Mouse (Mus musculus) CH12.LX (cell line): Measurements from ENCODE around the gene Olfr819. TPM values are rescaled to one million over a fixed set of nuclear protein-coding genes. Genes with fewer than 3 reads are reported as not detected.
"Not testable (repeated sequence)": the region's sequence is repeated elsewhere in the genome, so short reads cannot be mapped to it uniquely, and the experiment has no call there.

Source experiments
- DNase-seq: peaks from one replicate; pipeline ENCODE4 v3.0.0-alpha.2; 2013; ENCODE audit errors: extremely low read depth
- H3K27ac ChIP-seq: 2 replicates; pipeline ENCODE4 v1.5.1; 2012; ENCODE audit warnings: low read depth, mild to moderate bottlenecking, control low read depth, moderate library complexity; ENCODE audit not compliant: insufficient read depth
- H3K27me3 ChIP-seq: replicated peaks from 2 replicates; pipeline ENCODE3; 2012; ENCODE audit warnings: inconsistent platforms
- H3K36me3 ChIP-seq, 2 experiments: replicated peaks in 1 of 2; 2 replicates each; pipeline versions ENCODE3 to v1.6.1; 2012; ENCODE audit warnings: inconsistent platforms in 1 of 2, low read length in 1 of 2, mild to moderate bottlenecking in 1 of 2, mixed read lengths in 1 of 2, moderate library complexity in 1 of 2; ENCODE audit not compliant: control insufficient read depth in 1 of 2, insufficient read depth in 1 of 2
- H3K4me1 ChIP-seq, 2 experiments: 2 replicates each; pipeline ENCODE4 v1.6.1; 2012; ENCODE audit warnings: inconsistent platforms in 1 of 2, moderate library complexity in 1 of 2; ENCODE audit not compliant: insufficient read depth in 2 of 2, control insufficient read depth in 1 of 2
- H3K4me2 ChIP-seq: 2 replicates; pipeline ENCODE4 v1.6.1; 2012; ENCODE audit warnings: low read depth, mild to moderate bottlenecking, control low read depth; ENCODE audit not compliant: poor library complexity, insufficient read depth, severe bottlenecking
- H3K4me3 ChIP-seq, 3 experiments: fragments of 150-350 bp in 1 of 3; sonication (generic) in 1 of 3; replicated peaks in 1 of 3; 2 replicates each; pipeline versions ENCODE3 to v1.5.1; 2011 to 2012; ENCODE audit warnings: low read depth in 2 of 3, low read length in 2 of 3, mild to moderate bottlenecking in 2 of 3, moderate library complexity in 2 of 3, control low read depth in 1 of 3, improper control_type of control experiment in 1 of 3, inconsistent platforms in 1 of 3, mixed read lengths in 1 of 3; ENCODE audit not compliant: poor library complexity in 1 of 3
- H3K79me2 ChIP-seq: replicated peaks from 2 replicates; pipeline ENCODE4 v1.6.1; 2012; ENCODE audit warnings: mild to moderate bottlenecking, moderate library complexity; ENCODE audit not compliant: control insufficient read depth, poor library complexity, insufficient read depth, severe bottlenecking; ENCODE audit errors: extremely low read depth
- H3K9ac ChIP-seq: 2 replicates; pipeline ENCODE4 v1.6.1; 2012; ENCODE audit warnings: low read depth, mild to moderate bottlenecking, control low read depth, moderate library complexity; ENCODE audit not compliant: insufficient read depth
- H3K9me3 ChIP-seq: replicated peaks from 2 replicates; pipeline ENCODE3; 2012; ENCODE audit warnings: low read length, inconsistent platforms, mixed read lengths
- HCFC1 ChIP-seq: IDR thresholded peaks from 2 replicates; pipeline ENCODE4 v1.6.1; 2012; ENCODE audit warnings: low read depth, mild to moderate bottlenecking, inconsistent platforms, low read length, improper control_type of control experiment
- dilution Hi-C: fragments of 300-500 bp; cut with MboI; formaldehyde crosslinking; loops from 2 replicates; pipeline ENCODE4 v1.14.3; 2020; ENCODE audit warnings: low sequenced_read_pairs; ENCODE audit not compliant: extremely low pct_unique_long_range_greater_than_20kb, extremely low pct_ligation_motif_present
- in situ Hi-C: fragments of 300-500 bp; cut with MboI; formaldehyde crosslinking; loops from 3 replicates; pipeline ENCODE4 v1.14.3; 2019; ENCODE audit warnings: low sequenced_read_pairs, low pct_ligation_motif_present, low pct_unique_long_range_greater_than_20kb, mixed read lengths
- polyA plus RNA-seq: library from polyadenylated mRNA; unstranded; fragments of >175 nt; gene quantifications from 2 replicates; pipeline ENCODE4 v1.2.1, GENCODE M21; 2012; ENCODE audit warnings: low read depth; ENCODE audit not compliant: insufficient read length
- total RNA-seq, 2 experiments: library from RNA; depleted of rRNA; stranded (reverse); fragments of 300-350 nt in 1 of 2; fragments of >200 nt in 1 of 2; gene quantifications; 2 replicates each; pipeline ENCODE4 v1.2.3; 2012 to 2014

Gene Olfr819
- not detected in 2 replicates for total RNA-seq (2012; rRNA removed)
- total RNA-seq (2014; rRNA removed): not detected in 2 replicates
- polyA plus RNA-seq: not detected in 2 replicates

DNA sequence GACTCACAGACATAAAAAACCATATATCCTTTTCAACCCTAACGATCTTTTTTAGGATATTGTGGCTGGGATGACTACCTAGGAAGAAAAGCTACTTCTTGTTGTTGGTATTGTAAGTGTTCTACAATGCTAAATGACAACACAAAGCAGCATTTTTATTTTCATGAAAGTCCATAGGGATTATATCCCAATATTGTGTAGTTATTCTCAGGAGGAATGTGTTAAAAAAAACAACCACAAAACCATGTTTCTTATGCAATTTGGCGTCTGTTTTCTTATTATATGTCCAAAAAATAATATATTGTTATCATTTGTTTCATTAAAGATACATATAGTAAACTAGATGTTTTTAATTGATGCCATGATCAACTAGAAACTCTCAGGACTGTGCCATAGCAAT, at the start of gene Olfr819:
Gene Olfr819 (minus strand): TSS at position 101 of the 400 bp plus-strand sequence.
- H3K9me3 ChIP-seq, H3K4me2 ChIP-seq, H3K27me3 ChIP-seq, in situ Hi-C loops, H3K79me2 ChIP-seq, dilution Hi-C loops, H3K4me1 ChIP-seq, H3K4me3 ChIP-seq, H3K27ac ChIP-seq, DNase-seq, H3K36me3 ChIP-seq, H3K9ac ChIP-seq: not testable (repeated sequence)

DNA sequence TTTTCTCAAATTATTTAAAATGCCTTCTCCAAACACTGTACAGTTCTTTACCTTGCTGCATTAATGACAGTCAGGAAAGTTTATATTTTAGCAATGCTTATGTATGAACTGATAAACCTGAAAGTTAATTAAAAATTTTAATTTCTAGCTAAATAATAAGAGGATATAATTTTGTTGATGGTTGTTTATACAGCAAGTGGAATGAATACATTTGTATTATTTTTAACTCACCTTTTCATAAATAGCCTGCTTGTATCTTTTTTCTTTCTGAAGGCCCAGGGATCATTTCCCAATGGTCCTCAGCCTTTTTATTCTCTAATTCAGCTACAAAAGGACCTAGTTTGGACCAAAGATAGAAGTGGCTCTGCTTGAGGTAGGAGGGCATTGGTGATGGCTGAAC, 45.3 kb upstream of the Olfr819 start, which contains the start of gene Olfr820:
Gene Olfr820 (plus strand): TSS at position 301 of the 400 bp plus-strand sequence.
- no peak for DNase-seq
- no peak for TF ChIP-seq HCFC1
- dilution Hi-C loops: no loop called here
- Histone ChIP-seq H3K79me2 (no peaks in the 10 kb centered on the region), H3K4me3 (no peak within 1 kb of the TSS), H3K9me3 (no peaks in the 10 kb centered on the region), H3K4me1 (no peaks in the 10 kb centered on the region), H3K4me2 (no peak within 1 kb of the TSS), H3K27me3 (no peaks in the 10 kb centered on the region), H3K36me3 (no peaks in the 10 kb centered on the region), H3K9ac (no peak within 1 kb of the TSS), H3K27ac (no peak within 1 kb of the TSS)
- in situ Hi-C loops: no loop called here

DNA sequence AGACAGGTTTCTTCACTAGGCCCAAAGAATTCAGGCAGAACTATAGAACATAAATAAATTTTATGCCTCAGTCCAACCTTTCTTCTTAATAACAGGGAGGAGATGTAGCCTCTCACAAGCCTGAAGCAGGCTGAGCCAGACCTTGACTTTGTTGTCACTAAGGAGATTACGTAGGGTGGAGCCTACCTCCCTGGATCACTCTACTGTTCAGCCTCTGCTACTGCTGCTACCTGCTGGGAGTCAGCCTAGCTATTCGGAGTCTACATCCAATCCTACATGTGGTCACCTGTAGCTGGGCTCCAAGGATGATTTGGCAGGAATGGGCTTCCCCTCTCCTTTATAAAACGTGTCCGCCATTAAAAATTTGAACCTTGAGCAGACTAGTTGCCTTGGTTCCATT, 38.3 kb upstream of the Olfr819 start:
- H3K9me3 ChIP-seq, H3K79me2 ChIP-seq, dilution Hi-C loops, H3K4me3 ChIP-seq, H3K4me1 ChIP-seq, H3K9ac ChIP-seq, in situ Hi-C loops, H3K4me2 ChIP-seq, H3K27me3 ChIP-seq, DNase-seq, H3K27ac ChIP-seq, H3K36me3 ChIP-seq: not testable (repeated sequence)

DNA sequence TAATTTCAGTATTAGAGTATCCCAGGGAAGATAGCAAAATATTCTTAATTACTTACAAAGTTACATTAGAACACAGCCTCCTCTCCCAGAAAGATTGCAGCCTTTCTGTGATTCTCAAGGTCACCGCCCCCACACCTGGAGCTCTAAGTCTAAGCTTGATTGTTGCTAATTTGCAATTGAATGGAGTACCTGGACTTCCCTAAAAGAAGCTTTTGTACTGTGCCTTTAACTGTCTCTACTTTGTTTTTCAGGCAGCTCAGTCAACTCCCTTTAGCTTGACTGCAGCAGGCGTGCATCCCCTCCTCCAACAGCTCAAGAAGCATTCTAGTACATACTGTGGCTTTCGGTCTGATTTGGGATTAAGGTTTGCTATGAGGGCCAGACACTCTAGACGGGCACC, 37.0 kb upstream of the Olfr819 start:
- dilution Hi-C loops, in situ Hi-C loops, H3K27me3 ChIP-seq, H3K4me2 ChIP-seq, H3K36me3 ChIP-seq, H3K4me3 ChIP-seq, DNase-seq, H3K27ac ChIP-seq, H3K4me1 ChIP-seq, H3K79me2 ChIP-seq, H3K9ac ChIP-seq, H3K9me3 ChIP-seq: not testable (repeated sequence)

DNA sequence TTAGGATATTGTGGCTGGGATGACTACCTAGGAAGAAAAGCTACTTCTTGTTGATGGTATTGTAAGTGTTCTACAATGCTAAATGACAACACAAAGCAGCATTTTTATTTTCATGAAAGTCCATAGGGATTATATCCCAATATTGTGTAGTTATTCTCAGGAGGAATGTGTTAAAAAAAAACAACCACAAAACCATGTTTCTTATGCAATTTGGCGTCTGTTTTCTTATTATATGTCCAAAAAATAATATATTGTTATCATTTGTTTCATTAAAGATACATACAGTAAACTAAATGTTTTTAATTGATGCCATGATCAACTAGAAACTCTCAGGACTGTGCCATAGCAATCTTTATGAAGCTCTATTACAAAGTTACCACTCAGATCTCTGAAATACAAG, 17.9 kb upstream of the Olfr819 start, which contains the start of gene Gm10310:
Gene Gm10310 (minus strand): TSS at position 101 of the 400 bp plus-strand sequence.
- in situ Hi-C loops: loop anchor here (25.0 kb wide), 1 partner anchor 102 kb away; no protein-coding TSS in a partner anchor
- dilution Hi-C loops, DNase-seq, H3K4me3 ChIP-seq, H3K27ac ChIP-seq, H3K27me3 ChIP-seq, H3K9me3 ChIP-seq, H3K4me1 ChIP-seq, H3K79me2 ChIP-seq, H3K9ac ChIP-seq, H3K4me2 ChIP-seq, H3K36me3 ChIP-seq: not testable (repeated sequence)

DNA sequence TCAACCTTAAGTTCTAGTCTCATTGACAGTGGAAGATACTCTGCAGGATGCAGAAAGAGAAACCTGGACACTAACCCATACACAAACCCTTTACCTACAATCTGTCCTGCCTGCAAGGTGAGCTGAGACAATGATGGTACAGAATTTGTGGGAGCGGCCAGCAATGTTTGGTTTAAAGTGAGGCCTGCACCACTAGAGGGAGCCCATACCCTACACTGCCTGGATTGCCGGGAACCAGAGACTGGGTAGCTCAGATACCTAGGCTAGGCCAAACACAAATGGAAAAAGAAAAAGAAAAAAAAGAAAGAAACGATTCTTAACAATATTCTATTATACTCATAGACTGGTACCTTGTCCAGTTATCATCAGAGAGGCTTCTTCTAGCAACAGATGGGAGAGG, 14.8 kb upstream of the Olfr819 start:
- H3K36me3 ChIP-seq, H3K27ac ChIP-seq, H3K4me2 ChIP-seq, H3K4me3 ChIP-seq, DNase-seq, H3K9me3 ChIP-seq, H3K79me2 ChIP-seq, H3K9ac ChIP-seq, dilution Hi-C loops, H3K4me1 ChIP-seq, H3K27me3 ChIP-seq: not testable (repeated sequence)
- in situ Hi-C loops: loop anchor here (25.0 kb wide), 1 partner anchor 105 kb away; no protein-coding TSS in a partner anchor
